Mouse (Mus musculus) ZHBTc4 (cell line): ENCODE results near the gene Grap2.

ENCODE experiments used
- DNase-seq: peaks from one replicate; pipeline ENCODE4 v3.0.0-alpha.2; 2011; ENCODE audit warnings: low read depth, low spot score

Grap2 gene

GRCm38 (mm10) chr15:80572291-80572690, at the start of gene Grap2:
TSS of gene Grap2 (plus strand) at chr15:80572594.
- DNase-seq = peak; percentile 80

GRCm38 (mm10) chr15:80529955-80530869, 42.2 kb upstream of the Grap2 start:
- no peak for DNase-seq

GRCm38 (mm10) chr15:80531026-80531425, 41.4 kb upstream of the Grap2 start:
- no peak for DNase-seq

DNA sequence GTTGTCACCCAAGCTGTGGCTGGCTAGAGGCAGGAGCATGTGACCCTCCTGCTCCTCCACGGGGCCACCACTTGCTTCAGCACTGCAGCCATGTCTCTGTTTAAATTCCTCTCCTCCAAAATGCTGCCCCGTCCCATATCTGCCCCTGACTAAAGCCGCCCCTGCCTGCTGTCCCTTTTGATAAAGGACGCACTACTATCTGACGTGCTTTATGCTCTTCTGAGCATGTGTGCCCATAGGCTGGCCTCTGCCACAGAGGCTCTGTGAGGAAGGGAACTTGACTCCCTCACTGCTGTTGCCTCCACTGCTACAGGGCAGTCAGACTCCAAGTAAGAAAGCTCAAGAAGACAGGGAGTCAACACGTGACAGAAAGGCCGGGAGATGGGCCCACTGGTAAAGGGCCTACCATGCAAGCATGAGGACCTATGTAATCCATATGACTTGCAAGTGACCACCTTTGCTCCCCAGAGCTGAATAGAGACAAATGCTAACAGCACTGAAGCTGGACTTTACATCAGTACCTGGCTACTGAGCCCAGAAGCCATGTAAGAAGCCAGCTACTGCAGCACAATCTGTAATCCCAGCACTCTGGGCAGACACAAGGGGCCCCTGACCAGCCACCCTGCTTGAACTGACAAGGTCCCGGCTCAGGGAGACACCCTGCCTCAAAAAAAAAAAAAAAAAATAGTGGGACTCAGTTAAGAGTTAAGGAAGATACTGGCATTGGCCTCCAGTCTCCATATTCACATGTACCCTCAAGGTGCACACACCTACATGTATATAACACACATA, 39.9 kb upstream of the Grap2 start:
- DNase-seq = no peak

GRCm38 (mm10) chr15:80533274-80533673, 39.1 kb upstream of the Grap2 start:
- DNase-seq = no peak

DNA sequence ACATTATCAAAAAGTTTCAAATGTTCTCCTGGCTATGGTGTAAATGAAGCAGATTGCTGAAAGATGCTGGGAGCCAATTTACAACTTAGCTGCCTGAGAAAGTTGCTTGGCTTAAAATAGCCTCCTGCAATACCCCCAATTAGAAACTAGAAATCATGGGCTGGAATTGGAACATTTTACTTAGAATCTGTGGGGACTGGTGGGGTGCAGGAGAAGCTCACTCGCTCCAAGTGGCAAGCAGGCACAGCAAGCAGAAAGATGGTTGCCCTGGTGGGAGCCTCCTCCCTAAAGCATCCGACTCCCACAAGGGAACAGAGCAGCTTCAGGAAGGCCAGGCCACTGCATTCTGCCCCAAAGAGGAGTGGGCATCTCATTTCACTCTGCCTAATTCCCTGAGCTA, 36.3 kb upstream of the Grap2 start:
- DNase-seq = no peak

GRCm38 (mm10) chr15:80538075-80538474, 34.3 kb upstream of the Grap2 start:
- DNase-seq = no peak

- no peak for DNase-seq
Observed at GRCm38 (mm10) chr15:80538671-80539340, 33.6 kb upstream of the Grap2 start.

GRCm38 (mm10) chr15:80544115-80544514, 28.3 kb upstream of the Grap2 start:
- no peak for DNase-seq

- no peak for DNase-seq
Observed at GRCm38 (mm10) chr15:80545430-80545829, 27.0 kb upstream of the Grap2 start.

- DNase-seq = no peak
Observed at GRCm38 (mm10) chr15:80554860-80555822, 17.3 kb upstream of the Grap2 start.

DNA sequence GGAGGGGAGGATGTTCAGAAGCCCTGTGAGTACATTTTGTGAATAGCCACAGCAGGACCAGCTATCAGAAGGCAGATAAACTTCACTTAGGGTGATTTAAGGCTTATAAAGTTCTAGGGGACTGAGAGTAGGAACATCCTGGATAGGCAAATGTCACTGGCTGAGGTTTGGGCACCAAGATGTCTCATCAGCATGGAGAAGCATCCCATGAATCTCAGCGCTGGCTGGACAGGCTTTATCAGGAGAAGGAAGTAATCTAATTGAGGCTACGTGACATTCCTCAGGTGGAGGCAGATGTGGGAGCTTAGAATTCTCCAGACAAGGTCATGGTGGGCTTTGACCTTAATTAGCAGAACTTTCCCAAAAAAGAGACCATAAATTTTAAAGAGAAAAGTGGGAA, 16.4 kb upstream of the Grap2 start:
- DNase-seq = no peak

DNA sequence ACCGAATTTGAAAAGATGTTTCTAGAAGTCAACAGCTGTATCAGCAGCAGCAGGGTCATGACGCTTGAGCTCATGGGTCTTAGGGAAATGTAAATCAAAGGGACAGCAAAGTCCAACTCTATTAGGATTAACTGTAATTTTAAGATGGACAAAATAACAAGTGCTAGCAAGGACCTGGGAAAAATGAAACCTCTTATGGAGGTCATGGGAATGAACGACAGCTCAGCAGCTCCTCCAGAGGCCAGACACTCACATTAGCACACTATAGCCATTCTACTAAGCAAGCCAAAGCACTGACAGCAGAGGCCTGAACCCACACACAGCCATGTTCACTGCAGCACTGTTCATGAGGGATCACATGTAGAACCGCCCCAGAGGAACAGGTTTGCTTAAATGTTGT, 14.6 kb upstream of the Grap2 start:
- peak; percentile 26 for DNase-seq

GRCm38 (mm10) chr15:80559534-80559933, 12.9 kb upstream of the Grap2 start:
- DNase-seq = no peak

DNA sequence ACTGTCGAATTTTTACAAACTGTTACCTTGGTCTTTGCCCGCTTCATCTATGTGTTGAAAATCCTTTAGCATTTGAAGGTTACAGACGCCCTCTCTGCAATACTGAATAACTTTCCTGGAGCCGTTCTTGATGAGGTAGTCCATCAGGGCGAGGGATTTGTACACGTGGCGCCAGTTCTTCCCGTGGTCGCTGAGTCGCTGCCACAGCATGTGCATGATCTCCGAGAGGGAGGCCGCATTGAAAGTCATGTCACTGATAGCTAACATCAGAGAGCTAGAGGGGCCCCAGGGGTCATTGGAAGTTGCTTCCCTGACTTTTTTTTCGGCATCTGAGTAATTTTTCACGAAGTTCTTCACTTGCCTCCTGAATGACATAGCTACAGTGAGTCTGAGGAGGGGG, 12.4 kb upstream of the Grap2 start:
- DNase-seq = no peak

- DNase-seq = no peak
Observed at GRCm38 (mm10) chr15:80560646-80561580, 11.5 kb upstream of the Grap2 start.

DNA sequence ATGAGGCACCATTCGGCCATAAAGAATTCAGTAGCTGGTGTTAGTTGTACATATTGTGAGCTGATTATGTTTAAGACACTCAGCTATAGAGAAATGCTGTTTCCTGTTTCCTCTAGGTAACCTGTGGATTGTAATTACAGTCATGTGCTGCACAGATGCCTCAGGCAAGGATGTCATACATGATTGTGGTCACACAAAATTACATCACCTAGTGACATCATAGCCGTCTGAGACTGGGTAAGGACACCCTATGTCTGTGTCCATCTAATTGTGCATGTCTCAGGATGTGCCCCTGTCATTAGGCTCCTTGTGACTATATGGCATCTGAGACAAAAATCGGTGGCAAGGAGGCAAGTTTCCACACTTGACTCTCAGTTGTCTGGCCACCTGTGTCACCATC, 9.9 kb upstream of the Grap2 start:
- no peak for DNase-seq

- DNase-seq = peak; percentile 35
Observed at GRCm38 (mm10) chr15:80563634-80564208, 8.7 kb upstream of the Grap2 start.

DNA sequence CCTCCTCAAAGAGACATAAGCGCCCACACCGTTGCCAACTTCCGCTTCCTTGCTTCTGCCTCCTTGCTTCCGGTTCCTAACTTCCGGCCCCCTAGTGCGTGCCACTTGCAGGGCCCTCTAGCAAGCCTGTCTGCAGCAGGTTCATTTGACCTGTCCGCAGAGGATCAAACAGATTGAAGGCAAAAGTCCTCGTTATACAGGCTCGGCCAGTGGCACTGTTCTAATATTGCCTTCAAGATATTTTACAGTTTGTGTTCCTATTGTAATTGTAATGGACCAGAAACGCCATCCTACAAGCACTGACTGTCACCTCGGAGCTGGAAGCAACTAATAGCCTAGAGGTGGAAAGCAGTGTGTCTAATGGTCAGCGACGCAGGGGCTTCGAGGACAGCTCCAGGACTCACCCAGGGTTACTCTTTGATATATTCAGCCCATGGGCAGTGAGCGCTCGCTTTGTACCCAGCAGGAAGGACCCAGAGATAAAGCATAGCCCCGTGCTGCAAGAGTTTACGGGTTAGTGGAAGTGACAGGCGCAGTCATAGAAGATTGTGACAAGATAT, 7.2 kb upstream of the Grap2 start, which contains the start of gene Enthd1:
Enthd1 (minus strand) TSS at position 51 of the 560 bp plus-strand sequence.
- peak; percentile 18 for DNase-seq
